Mouse (Mus musculus): ENCODE results near the gene Tekt2. TPM values are rescaled to one million over a fixed set of nuclear protein-coding genes. Genes with fewer than 3 reads are reported as not detected.

Tekt2 gene
- total RNA-seq, 2 experiments from 2014 or later, result 1.0 to 1.1 TPM

DNA sequence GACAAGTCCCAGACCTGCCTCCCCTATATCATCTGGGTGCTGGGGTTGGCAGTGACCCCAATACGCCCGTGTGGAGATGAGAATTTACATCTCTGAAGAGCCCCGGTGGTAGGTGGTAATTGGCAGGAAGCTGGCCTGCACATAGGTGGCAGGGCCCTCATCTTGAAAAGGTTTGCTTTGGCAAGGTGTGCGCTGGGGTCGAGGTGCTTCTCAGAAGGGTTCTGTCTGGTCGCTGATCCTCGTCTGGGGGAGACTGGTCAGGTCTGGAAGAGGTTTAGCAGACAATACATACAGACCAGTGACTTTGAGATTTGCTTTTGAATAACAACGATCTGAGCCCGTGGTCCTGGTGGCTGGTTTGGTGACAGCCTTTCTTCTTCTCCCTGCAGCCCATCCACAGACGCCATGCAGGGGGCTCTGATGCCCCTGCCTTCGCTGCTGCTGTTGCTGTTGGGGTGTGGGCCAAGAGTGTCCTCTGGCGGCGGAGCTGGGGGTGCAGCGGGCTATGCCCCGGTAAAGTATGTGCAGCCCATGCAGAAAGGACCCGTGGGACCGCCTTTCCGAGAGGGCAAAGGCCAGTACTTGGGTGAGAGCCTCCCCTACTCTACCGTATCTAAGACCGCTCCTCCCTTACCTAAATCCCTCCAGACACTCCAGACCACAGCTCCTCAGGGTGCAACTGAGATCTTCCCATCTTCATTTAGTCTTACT, 16.1 kb downstream of the Tekt2 start:
- no peak for DNase-seq (ENCODE audit: low spot score in 2 of 2)

DNA sequence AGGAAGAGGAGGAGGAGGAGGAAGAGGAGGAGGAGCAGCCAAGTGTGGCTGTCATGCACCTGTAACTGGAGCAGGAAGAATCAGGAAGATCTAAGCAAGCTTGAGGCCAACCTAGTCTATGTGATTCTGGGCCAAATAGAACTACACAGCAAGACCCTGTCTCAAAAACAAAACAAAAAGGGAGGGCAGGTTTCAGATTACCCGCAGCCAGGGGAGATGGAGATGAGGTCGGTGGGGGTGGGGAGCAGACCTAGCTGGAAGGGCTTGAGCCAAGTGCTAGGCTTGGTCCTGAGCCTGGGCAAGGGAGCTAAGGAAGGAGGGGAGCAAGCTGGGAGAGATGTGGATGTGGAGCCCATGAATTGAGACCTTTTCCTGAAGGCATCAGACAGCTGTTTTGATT, 18.7 kb downstream of the Tekt2 start:
- no peak for DNase-seq (ENCODE audit: low spot score in 2 of 2)

DNA sequence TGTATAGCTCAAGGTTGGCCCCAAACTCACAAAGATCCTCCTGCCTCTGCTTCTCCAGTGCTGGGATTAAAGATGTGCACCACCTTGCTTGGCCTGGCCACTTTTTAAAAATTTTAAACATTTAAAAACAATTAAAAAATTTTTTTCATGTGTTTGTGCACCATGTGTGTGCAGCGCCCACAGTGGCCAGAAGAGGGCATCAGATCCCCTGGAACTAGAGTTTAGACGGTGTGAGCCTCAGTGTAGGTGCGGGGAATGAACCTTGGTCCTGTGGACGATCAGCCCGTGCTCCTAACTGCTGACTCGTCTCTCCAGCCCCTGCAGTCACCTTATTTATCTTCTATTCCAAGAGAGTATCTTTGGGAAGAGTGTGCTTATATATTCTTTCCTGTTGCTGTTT, 19.4 kb downstream of the Tekt2 start:
- no peak for DNase-seq (ENCODE audit: low spot score in 2 of 2)

DNA sequence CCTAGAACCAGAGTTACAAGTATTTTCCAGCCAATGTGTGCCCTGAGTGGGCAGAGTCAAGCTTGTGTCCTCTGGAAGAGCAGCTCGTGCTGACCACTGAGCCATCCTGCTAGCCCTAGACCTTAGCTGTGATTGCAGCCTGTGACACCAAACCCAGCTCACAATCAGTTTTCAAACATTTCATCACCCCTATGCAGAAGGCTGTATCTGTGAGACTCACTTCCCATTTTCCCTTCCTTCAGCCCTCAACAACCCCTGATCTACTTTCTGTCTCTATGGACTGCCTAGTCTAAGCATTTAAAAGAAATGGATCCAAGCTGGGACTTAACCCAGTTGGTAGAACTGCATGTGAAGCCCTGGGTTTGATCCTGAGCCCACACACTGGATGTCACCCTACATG, 20.1 kb downstream of the Tekt2 start:
- no peak for DNase-seq (ENCODE audit: low spot score in 2 of 2)

DNA sequence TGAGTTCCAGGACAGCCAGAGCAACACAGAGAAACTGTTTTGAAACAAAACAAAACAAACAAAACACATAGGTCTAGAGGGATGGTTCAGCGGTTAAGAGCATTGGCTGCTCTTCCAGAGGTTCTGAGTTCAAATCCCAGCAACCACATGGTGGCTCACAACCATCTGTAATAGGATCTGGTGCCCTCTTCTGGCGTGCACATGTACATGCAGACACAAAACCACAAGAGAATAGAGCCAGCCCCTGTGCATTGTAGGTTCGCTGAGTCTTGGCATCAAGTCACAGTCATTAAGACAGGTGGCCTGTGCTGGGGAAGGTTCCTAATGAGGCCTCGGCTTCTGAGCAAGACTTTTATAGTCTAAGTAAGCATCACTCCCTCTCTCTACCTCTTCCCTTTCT, 21.6 kb downstream of the Tekt2 start:
- no peak for DNase-seq (ENCODE audit: low spot score in 2 of 2)

DNA sequence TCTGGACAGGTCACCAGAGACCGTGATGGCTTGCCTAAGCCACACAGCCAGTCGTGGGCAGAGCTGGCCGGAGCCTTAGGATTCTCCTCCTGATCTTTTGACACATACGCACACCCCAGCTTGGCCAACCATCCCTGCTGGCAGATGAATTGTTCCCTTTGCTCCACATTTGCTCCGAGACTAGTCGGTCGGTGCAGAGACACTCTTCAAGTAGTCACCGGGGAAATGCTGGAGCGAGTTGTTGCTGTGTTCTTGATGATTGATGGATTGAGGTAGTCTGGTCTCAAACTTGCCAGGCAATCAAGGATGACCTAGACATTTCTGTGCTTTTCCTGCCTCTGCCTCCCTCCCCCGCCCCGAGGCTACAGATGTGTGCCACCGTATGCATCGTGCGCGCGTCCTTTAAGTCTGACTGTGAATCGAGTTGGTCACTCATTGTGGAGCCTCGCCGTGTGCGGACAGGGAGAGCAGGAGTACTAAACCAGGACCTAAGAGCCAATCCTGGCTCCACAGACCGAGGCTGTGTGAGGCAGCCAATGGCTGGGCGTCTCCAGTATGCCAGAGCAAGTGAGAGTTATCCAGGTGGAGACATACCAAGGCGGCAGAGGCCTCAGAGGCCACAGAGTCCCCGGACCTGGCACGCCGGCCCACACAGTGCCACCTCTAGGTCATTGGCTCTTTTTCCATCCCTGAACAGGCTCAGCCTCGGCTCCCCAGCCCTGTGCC, 23.7 kb downstream of the Tekt2 start:
- DNase-seq (ENCODE audit: low spot score in 2 of 2), result no peak

DNA sequence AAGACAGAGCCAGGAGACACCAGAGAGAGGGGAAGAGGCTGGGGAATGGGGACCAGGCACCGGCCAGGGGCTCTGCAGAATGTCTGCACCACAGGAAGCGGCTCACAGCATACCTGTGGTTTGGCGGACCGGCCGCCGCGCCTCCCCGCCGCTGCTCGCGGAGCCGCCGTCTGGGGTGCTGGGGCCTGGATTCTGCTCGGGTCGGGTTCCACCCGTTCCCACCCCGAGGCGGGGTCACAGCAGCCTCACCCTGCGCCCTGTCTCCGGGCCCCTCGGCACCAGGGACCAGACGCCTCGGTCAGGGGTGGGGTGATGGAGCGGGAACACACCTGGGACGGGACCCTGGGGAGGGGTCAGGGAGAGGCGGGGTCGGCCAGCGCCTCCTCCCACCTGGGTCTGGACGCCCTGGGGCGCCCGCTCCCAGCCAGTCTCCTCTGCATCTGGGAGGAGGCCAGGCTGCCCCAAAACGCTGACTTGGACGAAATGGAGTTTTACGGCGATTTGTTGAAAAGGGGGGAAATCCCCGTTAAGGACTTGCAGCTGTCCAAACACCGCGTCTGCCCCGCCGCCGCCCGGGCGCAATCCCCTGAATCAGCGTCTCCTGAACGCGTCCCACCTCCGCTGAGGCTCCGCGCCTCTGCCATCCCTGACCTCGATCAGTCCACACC, 24.4 kb downstream of the Tekt2 start:
- DNase-seq (ENCODE audit: low spot score in 2 of 2), result no peak

DNA sequence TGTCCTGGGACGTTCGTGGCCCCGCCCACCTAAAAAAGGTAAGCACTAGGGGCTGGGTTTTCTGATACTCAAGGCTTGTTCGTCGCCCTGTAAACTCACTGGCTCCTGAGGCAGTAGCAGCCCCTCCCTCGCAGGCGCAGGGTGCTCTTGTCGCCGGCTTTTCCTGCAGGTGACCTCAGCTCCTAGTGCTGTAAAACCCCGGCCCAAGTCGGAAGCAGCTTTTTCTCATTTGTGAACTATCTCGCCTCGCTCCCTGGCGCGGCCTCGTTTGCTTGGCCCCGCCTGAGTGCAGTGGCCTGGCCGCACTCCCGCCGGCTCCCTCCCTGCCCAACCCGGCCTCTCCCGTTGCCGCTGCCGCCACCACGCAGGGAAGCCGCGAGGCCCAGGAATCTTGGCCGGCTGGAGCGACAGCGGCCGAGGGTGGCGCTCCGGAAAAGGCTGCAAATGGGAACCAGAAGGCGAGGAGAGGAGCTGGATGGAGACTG, 28.8 kb downstream of the Tekt2 start:
- peak; percentile 39 to 65 for DNase-seq (ENCODE audit: low spot score in 2 of 2)

DNA sequence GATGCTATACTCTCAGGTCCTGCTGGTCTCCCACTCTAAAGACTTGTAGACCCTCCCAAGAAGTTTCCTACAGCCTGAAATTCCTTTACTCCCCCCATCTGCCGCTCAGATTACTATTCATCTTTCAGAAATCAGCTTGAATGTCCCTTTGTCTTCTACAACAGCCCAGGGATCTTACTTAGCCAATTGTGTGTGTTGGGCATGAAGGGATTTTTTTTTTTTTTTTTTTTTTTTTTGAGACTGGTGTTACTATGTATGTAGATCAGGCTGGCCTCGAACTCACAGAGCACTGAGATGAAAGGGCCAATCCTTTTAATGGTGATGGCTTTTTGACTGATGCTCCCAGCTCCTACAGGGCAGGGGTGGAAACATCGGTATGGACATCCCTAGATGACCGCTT, 29.6 kb downstream of the Tekt2 start:
- DNase-seq (ENCODE audit: low spot score in 2 of 2), result no peak

DNA sequence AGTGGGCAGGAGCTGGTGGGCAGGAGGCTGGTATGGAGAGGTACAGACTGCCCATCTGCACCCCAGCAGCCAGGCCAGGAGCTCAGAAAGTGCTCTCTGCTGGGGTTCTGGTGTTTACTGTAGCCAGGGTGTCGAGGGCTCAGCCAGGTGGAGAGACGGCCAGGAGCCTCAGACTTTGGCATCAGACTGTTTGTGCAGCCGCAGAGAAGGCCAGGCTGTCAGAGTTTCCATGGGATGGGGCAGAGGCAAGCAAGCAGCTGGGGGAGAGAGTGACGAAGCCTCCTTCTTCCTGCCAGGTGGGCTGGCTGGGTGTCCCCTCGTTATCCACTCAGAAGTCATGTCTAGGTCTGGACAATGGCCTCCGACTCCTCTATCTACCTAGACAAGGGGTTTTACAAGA, 30.3 kb downstream of the Tekt2 start:
- no peak for DNase-seq (ENCODE audit: low spot score in 2 of 2)

DNA sequence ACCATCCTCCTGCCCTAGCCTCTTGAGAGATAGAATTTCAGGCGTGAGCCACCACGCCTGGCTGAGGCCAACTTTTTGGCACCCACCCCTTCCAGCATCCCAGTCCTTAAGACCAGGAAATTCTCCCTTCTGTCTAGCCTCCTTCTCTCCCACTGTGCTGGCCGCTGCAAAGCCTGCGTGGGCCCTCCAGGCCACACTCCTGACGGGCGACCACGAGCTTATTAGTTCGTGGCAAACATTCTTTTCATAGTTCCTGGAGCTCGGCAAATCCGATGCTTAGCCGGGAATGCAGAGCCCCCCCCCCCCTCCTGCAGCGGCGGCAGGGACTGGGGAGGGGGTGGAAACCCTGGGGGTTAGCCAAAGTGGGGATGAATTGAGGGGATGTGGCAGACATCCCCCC, 34.3 kb downstream of the Tekt2 start:
- no peak for DNase-seq (ENCODE audit: low spot score in 2 of 2)

DNA sequence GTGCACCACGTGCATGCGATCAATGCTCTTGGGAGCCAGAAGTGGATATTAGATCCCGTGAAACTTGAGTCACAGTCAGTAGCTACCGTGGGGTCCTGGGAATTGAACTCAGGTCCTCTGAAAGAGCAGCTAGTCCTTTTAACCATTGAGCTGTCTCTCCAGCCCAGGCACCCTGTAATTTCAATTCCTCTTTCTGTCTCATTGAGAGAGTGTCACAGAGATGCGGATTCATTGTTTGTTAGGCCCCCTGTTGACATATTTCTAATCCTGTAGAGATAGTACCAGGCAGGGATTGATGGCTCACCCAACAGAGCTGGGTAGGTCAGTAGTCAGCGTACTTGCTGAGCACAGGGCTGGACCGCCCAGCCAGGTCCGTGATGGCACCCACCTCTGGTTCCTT, 35.2 kb downstream of the Tekt2 start:
- DNase-seq (ENCODE audit: low spot score in 2 of 2), result no peak

DNA sequence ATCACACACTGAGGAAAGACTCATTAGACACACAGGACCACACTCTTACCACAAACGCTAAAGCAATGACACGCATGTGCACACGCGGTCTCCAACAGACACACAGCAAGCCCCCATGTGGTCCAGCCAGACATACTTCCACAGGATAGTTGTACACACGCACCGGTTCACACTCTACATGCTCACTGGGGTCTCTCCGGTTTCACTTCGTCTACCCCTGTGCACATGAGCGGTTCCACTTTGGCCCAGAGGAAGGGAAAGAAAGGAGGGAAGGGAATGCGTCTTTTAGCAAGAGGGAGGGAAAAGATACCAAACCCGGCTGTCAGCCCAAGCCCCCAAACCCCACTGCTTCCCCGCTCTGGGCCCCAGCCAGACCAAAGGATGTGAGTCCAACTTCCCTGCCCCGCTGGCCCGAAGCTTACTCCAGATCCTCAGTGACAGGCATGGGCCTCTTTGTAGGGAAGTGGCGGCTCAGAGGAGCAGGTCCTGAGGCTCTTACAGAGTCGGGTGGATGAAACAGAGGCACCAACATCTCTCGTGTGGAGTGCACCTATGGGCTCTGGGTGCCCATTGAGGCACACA, 37.3 kb downstream of the Tekt2 start:
- DNase-seq (ENCODE audit: low spot score in 2 of 2), result no peak

DNA sequence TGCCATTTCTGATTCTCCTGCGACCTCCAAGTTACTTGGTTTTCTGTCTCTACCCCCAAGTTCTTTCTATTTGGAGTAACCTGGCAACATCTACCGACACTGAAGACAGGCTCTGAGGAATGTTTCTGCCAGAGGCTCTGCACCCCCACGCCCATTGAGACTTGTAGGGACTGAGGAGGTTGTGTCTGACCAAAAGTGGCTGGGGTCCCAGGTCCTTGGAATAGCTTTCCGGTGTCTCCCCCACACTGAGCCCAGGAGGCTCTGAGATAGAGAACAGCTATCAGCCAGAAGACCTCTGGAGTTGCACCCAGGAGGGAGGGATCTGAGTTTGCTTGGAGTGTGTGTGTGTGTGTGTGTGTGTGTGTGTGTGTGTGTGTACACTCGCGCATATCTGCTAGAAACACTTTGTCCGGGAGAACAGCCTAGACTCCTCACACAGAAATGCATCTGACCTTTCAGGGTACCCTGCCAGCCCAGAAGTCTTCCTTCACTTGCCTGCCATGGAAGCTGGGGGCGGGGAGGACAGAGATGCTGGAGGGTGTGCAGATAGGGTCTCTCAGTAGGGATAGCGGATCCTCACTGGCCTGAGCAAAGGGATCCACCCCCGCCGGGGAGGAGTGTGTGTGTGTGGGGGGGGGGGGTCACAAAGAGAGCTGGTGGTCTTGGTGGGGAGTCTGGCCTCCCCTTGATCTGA, 38.0 kb downstream of the Tekt2 start:
- DNase-seq (ENCODE audit: low spot score in 2 of 2), result no peak

DNA sequence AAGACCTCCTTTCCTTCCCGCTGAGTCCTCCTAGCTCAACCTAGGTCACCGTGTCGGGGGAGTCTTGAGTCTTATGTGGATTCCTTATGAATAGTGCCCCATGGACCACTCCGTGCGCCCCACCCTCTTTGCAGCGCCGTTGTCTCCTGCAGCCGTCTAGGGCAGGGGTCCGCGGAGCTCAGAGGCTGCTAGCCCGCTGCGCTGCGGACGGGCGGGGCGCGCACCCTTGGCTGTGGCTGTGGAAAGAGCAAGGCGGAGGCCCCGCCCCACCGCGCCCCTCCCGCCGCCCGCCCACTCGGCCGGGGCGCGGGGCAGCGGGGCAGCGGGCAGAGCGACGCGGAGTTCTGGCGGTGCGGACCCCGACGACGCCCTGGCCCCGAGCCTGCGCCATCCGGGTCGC, 39.0 kb downstream of the Tekt2 start, which contains the start of gene Col8a2:
Gene Col8a2 (plus strand): TSS at position 302 of the 400 bp plus-strand sequence.
- no peak for DNase-seq (ENCODE audit: low spot score in 2 of 2)

DNA sequence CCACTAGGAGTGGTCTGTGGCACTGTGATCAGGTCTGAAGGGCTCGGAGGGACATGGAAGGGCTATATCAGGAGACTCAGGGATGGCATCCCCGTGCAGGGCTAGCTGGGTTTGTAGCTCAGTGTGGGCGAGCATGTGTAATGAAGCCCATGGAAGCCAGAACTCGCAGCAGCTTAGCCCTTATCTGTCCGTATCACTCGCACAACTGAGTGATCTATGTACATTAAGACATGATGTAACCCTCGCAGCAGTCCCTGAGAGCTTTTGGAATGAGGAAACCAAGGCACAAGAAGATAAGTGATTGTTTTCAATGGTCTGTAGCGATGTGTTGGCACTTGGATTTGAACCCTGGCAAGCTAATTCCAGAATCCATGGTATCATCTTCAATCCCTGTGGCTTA, 41.9 kb downstream of the Tekt2 start:
- no peak for DNase-seq (ENCODE audit: low spot score in 2 of 2)

DNA sequence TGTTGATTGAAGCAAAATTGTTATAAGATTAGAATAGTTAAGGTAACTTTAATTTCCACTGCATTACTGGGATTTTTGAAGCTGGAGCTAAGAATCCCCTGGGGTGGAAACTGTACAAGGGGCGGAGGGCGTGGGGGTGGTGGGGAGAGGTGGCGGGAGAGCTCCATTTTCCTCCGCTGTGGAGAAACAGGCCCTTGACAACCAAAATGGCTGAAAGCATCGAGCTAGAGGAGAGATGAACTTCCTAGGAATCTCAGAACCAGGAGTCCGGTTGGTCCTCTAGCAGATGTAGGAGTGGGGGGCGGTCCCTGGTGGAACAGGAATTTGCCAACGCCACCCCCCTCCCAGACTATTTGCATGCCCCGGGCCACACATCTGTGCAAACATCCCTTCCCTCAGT, 43.8 kb downstream of the Tekt2 start:
- no peak for DNase-seq (ENCODE audit: low spot score in 2 of 2)

DNA sequence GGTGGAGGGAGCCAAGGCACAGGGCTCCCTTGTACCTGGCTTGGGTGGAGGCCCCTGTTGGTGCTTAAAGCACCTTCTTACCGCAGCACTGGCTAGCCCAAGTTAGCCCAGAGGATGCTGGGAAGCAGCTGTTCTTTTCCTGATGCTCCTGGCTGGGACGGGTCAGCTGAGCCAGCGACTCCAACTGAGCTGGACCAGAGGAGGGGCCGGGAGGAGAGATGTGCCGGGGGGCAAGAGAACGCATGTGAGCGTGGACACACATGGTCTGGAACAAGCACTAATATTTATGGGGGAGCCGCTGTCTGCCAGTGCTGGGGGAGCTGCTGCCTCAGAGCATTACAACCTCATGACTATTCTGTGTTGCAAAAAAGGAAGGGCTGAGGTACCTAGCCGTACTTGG, 46.5 kb downstream of the Tekt2 start:
- DNase-seq (ENCODE audit: low spot score in 2 of 2), result no peak

DNA sequence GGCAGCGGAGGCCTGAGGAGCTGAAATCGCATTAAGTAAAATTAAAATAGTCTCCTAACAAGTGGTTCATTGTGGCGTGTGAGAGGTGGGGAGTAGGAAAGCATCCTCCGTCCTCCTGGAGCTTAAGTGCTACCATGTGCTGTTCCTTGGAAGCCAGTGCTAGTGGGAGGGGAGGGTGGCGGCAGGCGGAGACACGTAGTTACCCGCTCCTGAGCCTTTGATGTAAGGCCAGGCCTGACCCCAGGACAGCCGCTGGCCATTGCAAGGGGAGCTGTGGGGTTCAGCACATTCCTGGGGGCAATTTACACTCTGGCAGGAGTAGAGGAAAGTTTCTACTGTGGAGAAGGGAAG, 46.9 kb downstream of the Tekt2 start:
- DNase-seq (ENCODE audit: low spot score in 2 of 2), result no peak

DNA sequence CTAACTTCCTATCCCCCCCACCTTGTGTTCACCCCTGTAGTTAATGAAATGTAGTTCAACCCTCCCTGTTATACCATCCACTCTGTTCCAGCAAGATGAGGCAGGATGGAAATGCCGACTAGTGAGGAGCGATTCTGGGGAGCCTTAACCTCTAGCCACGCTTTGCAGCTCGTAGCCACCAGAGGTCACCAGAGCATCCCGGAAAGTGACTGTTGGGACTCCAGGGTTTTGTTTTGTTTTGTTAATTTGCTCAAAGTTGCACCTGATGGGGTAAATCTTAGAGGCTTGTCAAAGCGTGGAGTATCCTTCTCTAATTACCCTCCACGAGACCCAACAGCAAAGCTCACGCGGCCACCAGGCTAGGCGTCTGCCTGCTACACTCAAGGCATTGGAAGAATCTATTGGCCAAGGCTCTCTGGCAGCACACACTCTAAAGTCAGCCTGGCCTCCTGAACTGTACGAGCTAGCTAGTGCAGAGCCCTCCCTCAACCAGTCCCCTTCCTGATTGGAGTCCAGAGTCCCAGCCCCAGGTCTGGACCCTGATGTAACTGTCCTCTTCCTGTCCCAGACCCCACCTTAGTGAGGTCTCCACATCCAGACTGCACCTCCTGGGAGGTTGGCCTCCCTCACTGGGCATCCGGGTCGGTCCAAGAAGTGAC, 47.5 kb downstream of the Tekt2 start:
- DNase-seq (ENCODE audit: low spot score in 2 of 2), result no peak

DNA sequence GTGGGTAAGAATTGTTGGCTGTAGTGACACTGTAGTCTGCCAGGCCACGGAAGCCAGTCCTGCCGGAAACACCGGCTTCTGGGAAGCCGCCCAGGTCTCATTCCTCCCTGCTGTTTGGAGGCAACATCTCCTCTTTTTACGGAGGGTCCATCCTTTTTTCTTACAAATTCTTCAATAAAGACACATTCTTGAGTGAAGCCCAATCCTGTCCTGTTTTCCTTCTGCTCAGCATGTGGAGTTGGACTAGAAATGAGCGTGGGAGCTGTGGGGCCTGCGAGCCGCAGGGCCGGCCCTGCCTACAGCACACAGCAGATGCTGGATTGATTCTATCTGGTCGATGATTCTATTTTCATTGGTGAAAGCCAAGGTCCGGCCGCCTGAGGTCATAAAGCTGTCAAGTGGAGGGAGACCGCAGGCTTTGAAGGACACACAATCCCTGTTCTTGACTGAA, 49.8 kb downstream of the Tekt2 start:
- DNase-seq (ENCODE audit: low spot score in 2 of 2), result no peak

Data from left cerebral cortex, adult 18-20 months (tissue).